Mouse (Mus musculus): ENCODE data around the gene Slc30a2.
"Not testable (repeated sequence)": the region's sequence is repeated elsewhere in the genome, so short reads cannot be mapped to it uniquely, and the experiment has no call there.

The Slc30a2 gene

GRCm38 (mm10) chr4:134343071-134344031 lies at the start of gene Slc30a2:
Gene Slc30a2, plus strand, starts transcription at chr4:134343181.
- DNase-seq (ENCODE audit: low read depth, low spot score) = no peak

GRCm38 (mm10) chr4:134293692-134294163 lies 49.3 kb upstream of the Slc30a2 start:
- no peak for DNase-seq (ENCODE audit: low read depth, low spot score)

GRCm38 (mm10) chr4:134296096-134296495 lies 46.9 kb upstream of the Slc30a2 start:
- not testable (repeated sequence) for DNase-seq (ENCODE audit: low read depth, low spot score)

- no peak for DNase-seq (ENCODE audit: low read depth, low spot score)
Measured at GRCm38 (mm10) chr4:134296523-134296922, 46.5 kb upstream of the Slc30a2 start.

GRCm38 (mm10) chr4:134297369-134297768 lies 45.6 kb upstream of the Slc30a2 start:
- no peak for DNase-seq (ENCODE audit: low read depth, low spot score)

GRCm38 (mm10) chr4:134298626-134299497 lies 44.1 kb upstream of the Slc30a2 start:
- no peak for DNase-seq (ENCODE audit: low read depth, low spot score)

GRCm38 (mm10) chr4:134299498-134299810 lies 43.5 kb upstream of the Slc30a2 start:
- DNase-seq (ENCODE audit: low read depth, low spot score) = no peak

- no peak for DNase-seq (ENCODE audit: low read depth, low spot score)
Measured at GRCm38 (mm10) chr4:134300316-134300715, 42.7 kb upstream of the Slc30a2 start.

GRCm38 (mm10) chr4:134302084-134302483 lies 40.9 kb upstream of the Slc30a2 start:
- no peak for DNase-seq (ENCODE audit: low read depth, low spot score)

GRCm38 (mm10) chr4:134306963-134307362 lies 36.0 kb upstream of the Slc30a2 start:
- DNase-seq (ENCODE audit: low read depth, low spot score) = no peak

- no peak for DNase-seq (ENCODE audit: low read depth, low spot score)
Measured at GRCm38 (mm10) chr4:134307367-134308072, 35.5 kb upstream of the Slc30a2 start.

GRCm38 (mm10) chr4:134310106-134310505 lies 32.9 kb upstream of the Slc30a2 start:
- no peak for DNase-seq (ENCODE audit: low read depth, low spot score)

GRCm38 (mm10) chr4:134310656-134311055 lies 32.3 kb upstream of the Slc30a2 start:
- no peak for DNase-seq (ENCODE audit: low read depth, low spot score)

- no peak for DNase-seq (ENCODE audit: low read depth, low spot score)
Measured at GRCm38 (mm10) chr4:134311784-134312183, 31.2 kb upstream of the Slc30a2 start.

GRCm38 (mm10) chr4:134312341-134312740 lies 30.6 kb upstream of the Slc30a2 start:
- DNase-seq (ENCODE audit: low read depth, low spot score) = no peak

GRCm38 (mm10) chr4:134312901-134313300 lies 30.1 kb upstream of the Slc30a2 start:
- no peak for DNase-seq (ENCODE audit: low read depth, low spot score)

- DNase-seq (ENCODE audit: low read depth, low spot score) = no peak
Measured at GRCm38 (mm10) chr4:134314081-134314655, 28.8 kb upstream of the Slc30a2 start.

- DNase-seq (ENCODE audit: low read depth, low spot score) = no peak
Measured at GRCm38 (mm10) chr4:134314876-134315275, 28.1 kb upstream of the Slc30a2 start, which contains the start of gene Trim63. Gene Trim63, plus strand, starts transcription at chr4:134315120.

- no peak for DNase-seq (ENCODE audit: low read depth, low spot score)
Measured at GRCm38 (mm10) chr4:134315470-134315869, 27.5 kb upstream of the Slc30a2 start.

GRCm38 (mm10) chr4:134316390-134316789 lies 26.6 kb upstream of the Slc30a2 start:
- DNase-seq (ENCODE audit: low read depth, low spot score) = no peak

- DNase-seq (ENCODE audit: low read depth, low spot score) = no peak
Measured at GRCm38 (mm10) chr4:134319074-134319473, 23.9 kb upstream of the Slc30a2 start.
